Mouse (Mus musculus) kidney, adult 2 months (tissue): ENCODE measurements around the gene Mas1.

Experiments used
- CTCF ChIP-seq: fragments of 200-500 bp; conservative IDR thresholded peaks from 2 replicates; pipeline ENCODE4 v1.5.1; 2011; ENCODE audit warnings: low read depth, mild to moderate bottlenecking, control low read depth, low read length, moderate library complexity, mixed read lengths; ENCODE audit not compliant: insufficient read depth, insufficient read length
- POLR2A ChIP-seq: fragments of 200-500 bp; IDR thresholded peaks from one replicate; pipeline ENCODE4 v1.6.1; 2011; ENCODE audit warnings: low read depth, low read length, control low read depth

- no peak for TF ChIP-seq CTCF
- no peak for TF ChIP-seq POLR2A
Measured at GRCm38 (mm10) chr17:12859006-12859520, 8.9 kb downstream of the Mas1 start.
